Mouse (Mus musculus) kidney, postnatal 0 days (tissue): ENCODE data around the gene Rbp3. TPM values are rescaled to one million over a fixed set of nuclear protein-coding genes. Genes with fewer than 3 reads are reported as not detected.

Experiments
- ATAC-seq: fragments of 200-750 bp; cut with Nextera tagmentation; replicated peaks from 2 replicates; pipeline ENCODE4 v1.8.0; 2017; ENCODE audit warnings: low read depth, moderate number of reproducible peaks, moderate TSS enrichment, moderate library complexity; ENCODE audit not compliant: low FRiP score
- DNase-seq: peaks from one replicate; pipeline ENCODE4 v3.0.0-alpha.2; 2016; ENCODE audit warnings: low spot score
- H3K27ac ChIP-seq: fragments of 300-500 bp; sonication (generic); 2 replicates; pipeline ENCODE4 v1.5.1; 2014; ENCODE audit warnings: mild to moderate bottlenecking
- H3K27me3 ChIP-seq: fragments of 300-500 bp; sonication (generic); 2 replicates; pipeline ENCODE4 v1.6.1; 2014; ENCODE audit warnings: low read length, mixed read lengths; ENCODE audit not compliant: insufficient read depth
- H3K36me3 ChIP-seq: fragments of 300-500 bp; sonication (generic); 2 replicates; pipeline ENCODE4 v1.6.1; 2014; ENCODE audit warnings: low read length, mixed read lengths; ENCODE audit not compliant: insufficient read depth
- H3K4me1 ChIP-seq: fragments of 300-500 bp; sonication (generic); replicated peaks from 2 replicates; pipeline ENCODE4 v1.6.1; 2014; ENCODE audit warnings: antibody characterized with exemption, low read length, mixed read lengths; ENCODE audit not compliant: insufficient read depth
- H3K4me2 ChIP-seq: fragments of 300-500 bp; sonication (generic); 2 replicates; pipeline ENCODE4 v1.6.1; 2014; ENCODE audit warnings: mild to moderate bottlenecking, low read length, moderate library complexity, mixed read lengths
- H3K4me3 ChIP-seq: fragments of 300-500 bp; sonication (generic); replicated peaks from 2 replicates; pipeline ENCODE4 v1.5.1; 2014; ENCODE audit warnings: low read depth, low read length
- H3K9ac ChIP-seq: fragments of 300-500 bp; sonication (generic); 2 replicates; pipeline ENCODE4 v1.6.1; 2014; ENCODE audit warnings: low read depth, low read length
- H3K9me3 ChIP-seq: fragments of 300-500 bp; sonication (generic); replicated peaks from 2 replicates; pipeline ENCODE4 v1.6.1; 2016; ENCODE audit warnings: low read length, inconsistent platforms, mixed read lengths
- CTCF ChIP-seq: IDR thresholded peaks from 2 replicates; pipeline ENCODE4 v1.5.1; 2016; ENCODE audit warnings: antibody characterized with exemption, low read depth, mild to moderate bottlenecking, moderate library complexity
- WGBS: fragments of 180-500 bp; shearing (Covaris S2); extraction: QIAGEN DNeasy Blood & Tissue Kit; methylation state at CpG from one replicate; pipeline ENCODE4 v1.1.7; 2014; 5-methylcytosine and 5-hydroxymethylcytosine counted together
- polyA plus RNA-seq: library from polyadenylated mRNA; unstranded; fragments of >200 nt; fragmentation: Nextera tagmentation; extraction: Ambion mirVana; gene quantifications from 2 replicates; pipeline ENCODE4 v1.2.1, GENCODE M21; 2015

Gene Rbp3
- polyA plus RNA-seq, 1 experiment from 2014 or later = not detected

- Histone ChIP-seq H3K9me3 (no peaks in the 10 kb centered on the region), H3K4me1 (no peaks in the 10 kb centered on the region), H3K9ac (no peak overlapping the region), H3K36me3 (no peaks in the 10 kb centered on the region), H3K27ac (no peak overlapping the region), H3K4me3 (no peak overlapping the region), H3K4me2 (no peak overlapping the region), H3K27me3 (no peaks in the 10 kb centered on the region)
- ATAC-seq = no peak
- DNase-seq = no peak
- peak; percentile 30; the same call in 1 of the 2 replicates for TF ChIP-seq CTCF
- WGBS = 72% methylated on average over 7 of the region's 7 CpGs
Measured at GRCm38 (mm10) chr14:33965675-33966074, 11.9 kb downstream of the Rbp3 start.

DNA sequence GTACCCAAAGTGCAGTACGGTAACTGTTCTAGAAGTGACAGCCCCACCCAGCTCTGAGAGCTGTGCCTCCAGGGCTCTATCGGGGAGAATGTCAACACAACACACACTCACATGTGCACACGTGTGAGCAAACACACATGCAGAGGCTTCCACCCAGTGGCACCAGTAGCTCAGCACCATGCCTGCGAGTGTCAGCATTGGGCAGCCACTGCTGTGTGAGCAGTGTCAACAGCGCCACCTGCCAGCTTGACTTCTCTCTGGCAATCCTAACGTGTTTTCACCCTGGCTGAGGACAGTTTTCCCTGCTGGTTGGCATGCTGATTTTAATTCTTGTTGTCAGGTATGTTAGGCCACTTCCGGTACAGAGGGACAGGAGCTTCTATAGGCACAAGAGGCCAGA is 18.9 kb downstream of the Rbp3 start:
- TF ChIP-seq CTCF = peak; percentile 59
- WGBS = 46% methylated on average over 7 of the region's 7 CpGs
- no peak for ATAC-seq
- H3K4me3 ChIP-seq = no peak overlapping the region
- DNase-seq = peak; percentile 22
- H3K27ac ChIP-seq = no peak overlapping the region
- H3K4me1 ChIP-seq = no peaks in the 10 kb centered on the region
- no peak overlapping the region for H3K9ac ChIP-seq
- no peaks in the 10 kb centered on the region for H3K9me3 ChIP-seq
- H3K4me2 ChIP-seq = no peak overlapping the region
- H3K36me3 ChIP-seq = no peaks in the 10 kb centered on the region
- no peaks in the 10 kb centered on the region for H3K27me3 ChIP-seq

DNA sequence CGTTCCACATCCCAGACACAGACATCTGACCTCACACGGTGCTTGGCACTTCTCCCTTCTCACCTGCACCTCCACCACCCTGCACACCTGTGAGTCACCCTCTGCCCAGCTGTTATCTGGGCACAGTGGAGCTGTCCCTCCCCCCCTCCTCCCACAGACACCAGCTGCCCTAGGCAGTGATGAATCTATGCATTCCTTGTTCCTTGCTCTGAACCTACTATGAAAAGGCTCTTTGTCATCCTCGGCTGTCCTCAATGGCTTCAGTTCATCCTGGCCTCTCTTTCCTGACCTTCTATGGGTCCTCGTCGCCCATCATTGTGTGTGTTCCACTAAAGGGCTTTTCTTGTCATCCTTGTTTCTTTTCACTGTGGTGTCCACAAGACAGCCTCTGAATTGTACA is 20.9 kb downstream of the Rbp3 start:
- DNase-seq = no peak
- WGBS = 75% methylated on average over 5 of the region's 5 CpGs
- no peaks in the 10 kb centered on the region for H3K9me3 ChIP-seq

DNA sequence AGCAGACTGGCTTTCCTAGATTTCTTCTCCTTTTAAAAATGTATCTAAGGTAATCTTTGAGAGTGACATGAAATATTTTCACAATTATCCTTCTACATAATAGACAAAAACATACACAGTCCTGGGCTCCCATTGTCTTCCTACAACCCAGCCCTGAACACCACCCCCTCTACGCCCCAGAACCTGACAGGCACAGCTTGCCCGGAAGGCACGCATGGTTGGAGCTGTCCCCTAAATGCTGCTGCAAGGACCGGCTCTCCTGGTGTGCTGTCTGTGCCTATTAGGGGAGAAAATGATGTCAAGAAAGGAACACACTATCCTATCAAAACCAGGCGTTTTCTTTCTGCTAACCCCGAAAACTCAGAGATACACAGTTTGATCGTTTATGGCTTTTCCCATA is 23.9 kb downstream of the Rbp3 start:
- TF ChIP-seq CTCF = no peak
- H3K27me3 ChIP-seq = no peaks in the 10 kb centered on the region
- no peak overlapping the region for H3K4me3 ChIP-seq
- H3K36me3 ChIP-seq = no peaks in the 10 kb centered on the region
- no peak overlapping the region for H3K27ac ChIP-seq
- ATAC-seq = no peak
- 0 out of 2 replicates have a peak, but pooled peaks cover 5% of the 10 kb centered on the region for H3K4me1 ChIP-seq
- no peak overlapping the region for H3K4me2 ChIP-seq
- no peak overlapping the region for H3K9ac ChIP-seq
- WGBS = 31% methylated on average over 7 of the region's 7 CpGs
- no peak for DNase-seq
- no peaks in the 10 kb centered on the region for H3K9me3 ChIP-seq

More for the DNA sequence above, 20.9 kb downstream of the Rbp3 start:
- Histone ChIP-seq H3K4me3 (no peak overlapping the region), H3K4me2 (no peak overlapping the region), H3K9ac (no peak overlapping the region), H3K36me3 (no peaks in the 10 kb centered on the region), H3K27me3 (no peaks in the 10 kb centered on the region), H3K27ac (no peak overlapping the region), H3K4me1 (0 out of 2 replicates have a peak, but pooled peaks cover 5% of the 10 kb centered on the region)
- no peak for TF ChIP-seq CTCF
- ATAC-seq = no peak

DNA sequence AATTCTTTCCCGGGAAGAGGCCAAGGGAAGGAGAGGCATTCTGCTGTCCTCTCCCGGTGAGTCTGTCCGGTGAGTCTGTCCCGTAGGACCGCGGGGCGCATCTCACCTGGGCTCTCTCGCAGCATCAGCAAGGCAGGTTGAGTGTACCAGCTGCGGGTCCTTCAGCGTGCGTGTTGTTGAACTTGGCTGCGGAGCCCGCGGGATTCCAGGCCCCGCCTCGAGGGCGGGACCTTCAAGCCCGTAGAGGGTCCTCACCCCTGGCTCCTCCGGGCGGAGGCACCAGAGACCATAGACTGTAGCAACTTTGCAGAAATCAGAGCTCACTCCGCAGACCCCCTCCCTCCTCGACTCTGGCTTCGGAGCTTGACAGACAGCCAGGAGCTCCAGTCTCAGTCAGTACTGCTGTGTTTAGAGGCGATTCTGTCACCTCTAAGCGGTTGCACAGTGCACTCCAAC is 24.8 kb downstream of the Rbp3 start, which contains the start of gene Zfp488:
Gene Zfp488 (minus strand): TSS at position 161 of the 456 bp plus-strand sequence.
- peak within 1 kb of the TSS; percentile 26 for H3K4me3 ChIP-seq
- H3K36me3 ChIP-seq = no peaks in the 10 kb centered on the region
- H3K27me3 ChIP-seq = no peaks in the 10 kb centered on the region
- 0 out of 2 replicates have a peak, but pooled peaks cover 5% of the 10 kb centered on the region for H3K4me1 ChIP-seq
- TF ChIP-seq CTCF = no peak
- WGBS = 3% methylated on average over 25 of the region's 25 CpGs
- DNase-seq = peak; percentile 18
- H3K4me2 ChIP-seq = peak within 1 kb of the TSS; percentile 65
- ATAC-seq = no peak
- no peak within 1 kb of the TSS for H3K27ac ChIP-seq
- H3K9ac ChIP-seq = 0 out of 2 replicates have a peak within 1 kb of the TSS, but pooled peaks have one; percentile 18
- no peaks in the 10 kb centered on the region for H3K9me3 ChIP-seq

DNA sequence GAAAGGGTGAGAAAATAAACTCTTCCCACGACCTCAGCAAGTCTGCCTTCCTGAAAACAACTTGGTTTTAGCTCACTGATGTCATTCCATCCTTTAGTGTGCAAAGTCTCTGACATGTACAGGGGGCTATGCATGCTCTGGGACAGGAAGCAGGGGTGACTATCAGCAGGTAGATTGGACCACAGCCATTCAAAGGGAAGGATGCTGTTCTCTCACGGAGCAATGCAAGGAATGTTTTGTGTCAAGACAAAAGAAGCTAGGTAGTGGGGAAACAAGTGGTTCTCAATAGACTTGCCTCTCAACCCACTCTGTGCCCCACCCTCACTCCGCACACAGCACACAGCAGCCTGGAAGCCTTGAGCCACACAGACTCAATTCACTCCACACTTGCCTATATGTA is 35.4 kb downstream of the Rbp3 start:
- Histone ChIP-seq H3K4me2 (no peak overlapping the region), H3K4me1 (no peaks in the 10 kb centered on the region), H3K9ac (no peak overlapping the region), H3K27ac (no peak overlapping the region), H3K4me3 (no peak overlapping the region), H3K9me3 (no peaks in the 10 kb centered on the region), H3K36me3 (no peaks in the 10 kb centered on the region), H3K27me3 (no peaks in the 10 kb centered on the region)
- ATAC-seq (no peak), DNase-seq (no peak)
- WGBS = 65% methylated on average over 3 of the region's 3 CpGs
- TF ChIP-seq CTCF = no peak

GRCm38 (mm10) chr14:33991971-33992370 is 38.2 kb downstream of the Rbp3 start:
- Histone ChIP-seq H3K4me1 (no peaks in the 10 kb centered on the region), H3K36me3 (no peaks in the 10 kb centered on the region), H3K4me3 (no peak overlapping the region), H3K4me2 (no peak overlapping the region), H3K9ac (no peak overlapping the region), H3K27me3 (no peaks in the 10 kb centered on the region), H3K27ac (no peak overlapping the region), H3K9me3 (no peaks in the 10 kb centered on the region)
- WGBS = 71% methylated on average over 4 of the region's 4 CpGs
- ATAC-seq = no peak
- DNase-seq = no peak
- no peak for TF ChIP-seq CTCF
